Mouse (Mus musculus) liver, embryonic 14.5 days (tissue): ENCODE measurements around the gene Galc. TPM values are rescaled to one million over a fixed set of nuclear protein-coding genes. Genes with fewer than 3 reads are reported as not detected.

Experiments
- ATAC-seq: fragments of 200-750 bp; cut with Nextera tagmentation; 2 replicates; pipeline ENCODE4 v1.8.0; 2017; ENCODE audit warnings: moderate number of reproducible peaks, mild to moderate bottlenecking, moderate library complexity; ENCODE audit not compliant: insufficient read depth
- DNase-seq, 3 experiments: peaks; one replicate each; pipeline ENCODE4 v3.0.0-alpha.2; 2012 to 2013; ENCODE audit warnings: low read depth in 3 of 3, low spot score in 3 of 3
- H3K27ac ChIP-seq: fragments of 300-500 bp; sonication (generic); 2 replicates; pipeline ENCODE4 v1.5.1; 2014; ENCODE audit warnings: moderate library complexity, mild to moderate bottlenecking, control low read depth, inconsistent platforms
- H3K27me3 ChIP-seq: fragments of 300-500 bp; sonication (generic); 2 replicates; pipeline ENCODE4 v1.6.1; 2014; ENCODE audit warnings: mild to moderate bottlenecking, low read length, moderate library complexity; ENCODE audit not compliant: control insufficient read depth, insufficient read depth
- H3K36me3 ChIP-seq: fragments of 300-500 bp; sonication (generic); replicated peaks from 2 replicates; pipeline ENCODE4 v1.6.1; 2014; ENCODE audit warnings: low read depth; ENCODE audit not compliant: control insufficient read depth, insufficient read depth
- H3K4me1 ChIP-seq, 2 experiments: fragments of 200-500 bp in 1 of 2; fragments of 300-500 bp in 1 of 2; sonication (generic) in 1 of 2; replicated peaks; 2 replicates each; pipeline ENCODE4 v1.6.1; 2012 to 2014; ENCODE audit warnings: antibody characterized with exemption in 1 of 2, inconsistent platforms in 1 of 2, low read length in 1 of 2; ENCODE audit not compliant: control insufficient read depth in 2 of 2, insufficient read depth in 2 of 2
- H3K4me2 ChIP-seq: fragments of 300-500 bp; sonication (generic); 2 replicates; pipeline ENCODE4 v1.6.1; 2014; ENCODE audit warnings: low read depth, mild to moderate bottlenecking, control low read depth, moderate library complexity
- H3K4me3 ChIP-seq, 2 experiments: fragments of 200-500 bp in 1 of 2; fragments of 300-500 bp in 1 of 2; sonication (generic) in 1 of 2; 2 replicates each; pipeline ENCODE4 v1.5.1; 2012 to 2014; ENCODE audit warnings: low read depth in 2 of 2, low read length in 2 of 2, mild to moderate bottlenecking in 2 of 2, control low read depth in 1 of 2, inconsistent platforms in 1 of 2, moderate library complexity in 1 of 2; ENCODE audit not compliant: insufficient read depth in 1 of 2
- H3K9ac ChIP-seq: fragments of 300-500 bp; sonication (generic); replicated peaks from 2 replicates; pipeline ENCODE4 v1.6.1; 2014; ENCODE audit warnings: mild to moderate bottlenecking, control low read depth, moderate library complexity
- H3K9me3 ChIP-seq: fragments of 300-500 bp; sonication (generic); 2 replicates; pipeline ENCODE4 v1.6.1; 2016; ENCODE audit warnings: low read length, mixed read lengths; ENCODE audit not compliant: control insufficient read depth
- CTCF ChIP-seq: IDR thresholded peaks from 2 replicates; pipeline ENCODE4 v1.5.1; 2016; ENCODE audit warnings: antibody characterized with exemption, low read depth, control low read depth
- EP300 ChIP-seq: IDR thresholded peaks from 2 replicates; pipeline ENCODE4 v1.6.1; 2016; ENCODE audit warnings: antibody characterized with exemption, low read depth
- WGBS: fragments of 180-500 bp; shearing (Covaris S2); extraction: QIAGEN DNeasy Blood & Tissue Kit; methylation state at CpG from one replicate; pipeline ENCODE4 v1.1.7; 2014; ENCODE audit not compliant: insufficient replicate concordance; 5-methylcytosine and 5-hydroxymethylcytosine counted together
- polyA plus RNA-seq, 2 experiments: library from polyadenylated mRNA; depleted of rRNA in 1 of 2; stranded (reverse) in 1 of 2; unstranded in 1 of 2; fragments of >200 nt; fragmentation: Nextera tagmentation in 1 of 2; extraction: Ambion mirVana in 1 of 2; gene quantifications; 2 replicates each; pipeline versions ENCODE4 v1.2.1 to v1.2.3; 2012 to 2014

The Galc gene
- polyA plus RNA-seq, 2 experiments = 2.2 to 2.4 TPM

DNA sequence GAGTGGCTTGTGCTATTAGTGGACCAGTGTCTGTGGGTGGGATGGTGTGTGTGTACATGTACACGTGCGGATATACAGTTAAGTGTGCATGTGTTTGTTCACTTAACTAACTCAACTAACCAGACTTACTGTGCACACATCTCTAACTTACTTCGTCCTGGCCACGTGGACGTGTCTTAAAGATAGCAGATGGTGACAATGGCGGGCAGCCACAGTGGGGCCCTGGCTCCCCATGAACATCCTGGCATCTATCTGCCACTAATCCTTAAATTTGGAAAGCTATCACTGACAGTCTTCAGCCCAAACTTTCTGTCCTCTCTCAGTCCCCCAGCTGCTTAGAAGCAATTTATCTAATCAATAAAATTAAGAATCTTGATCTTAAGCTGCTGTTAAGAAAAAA lies 78.5 kb downstream of the Galc start:
- Histone ChIP-seq H3K36me3 (no peaks in the 10 kb centered on the region), H3K27me3 (no peaks in the 10 kb centered on the region), H3K9ac (no peak overlapping the region), H3K27ac (no peak overlapping the region), H3K4me1 (no peaks in the 10 kb centered on the region), H3K9me3 (no peaks in the 10 kb centered on the region), H3K4me2 (no peak overlapping the region), H3K4me3 (no peak overlapping the region)
- TF ChIP-seq EP300 (no peak), CTCF (no peak)
- ATAC-seq (no peak), DNase-seq (no peak)
- WGBS = 68% methylated on average over 6 of the region's 6 CpGs

GRCm38 (mm10) chr12:98180235-98180800 lies 78.9 kb downstream of the Galc start:
- ATAC-seq (no peak), DNase-seq (no peak)
- no peaks in the 10 kb centered on the region for H3K4me1 ChIP-seq
- H3K9ac ChIP-seq = no peak overlapping the region
- H3K27me3 ChIP-seq = no peaks in the 10 kb centered on the region
- H3K36me3 ChIP-seq = no peaks in the 10 kb centered on the region
- no peaks in the 10 kb centered on the region for H3K9me3 ChIP-seq
- TF ChIP-seq EP300 = no peak
- no peak for TF ChIP-seq CTCF
- H3K27ac ChIP-seq = no peak overlapping the region
- WGBS = 79% methylated on average over 16 of the region's 16 CpGs
- H3K4me3 ChIP-seq = no peak overlapping the region
- no peak overlapping the region for H3K4me2 ChIP-seq

DNA sequence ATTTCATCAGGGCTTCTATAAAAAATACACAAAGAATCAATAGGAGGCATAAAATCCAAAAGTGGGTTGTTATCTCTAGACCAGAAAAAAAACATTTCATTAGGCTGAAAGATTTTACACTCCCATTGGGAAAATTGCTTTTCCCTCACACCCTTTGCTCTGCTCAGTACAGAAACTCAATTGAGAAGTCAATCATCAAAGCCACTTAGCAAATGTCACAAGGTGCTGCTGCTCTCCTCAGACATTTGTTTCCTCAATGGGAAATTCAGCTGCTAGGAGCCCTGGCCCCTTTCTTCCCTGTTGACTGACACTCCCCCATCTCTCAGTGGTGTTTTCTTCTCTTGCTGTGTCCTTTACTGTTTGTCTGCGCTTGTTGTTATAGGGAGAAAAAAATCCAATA lies 79.8 kb downstream of the Galc start:
- no peaks in the 10 kb centered on the region for H3K36me3 ChIP-seq
- TF ChIP-seq CTCF (no peak), EP300 (no peak)
- DNase-seq (no peak), ATAC-seq (no peak)
- no peaks in the 10 kb centered on the region for H3K27me3 ChIP-seq
- no peak overlapping the region for H3K4me2 ChIP-seq
- H3K9ac ChIP-seq = no peak overlapping the region
- no peak overlapping the region for H3K4me3 ChIP-seq
- no peaks in the 10 kb centered on the region for H3K9me3 ChIP-seq
- H3K4me1 ChIP-seq = no peaks in the 10 kb centered on the region
- no peak overlapping the region for H3K27ac ChIP-seq
- WGBS = 67% methylated on average over 1 of the region's 1 CpGs

DNA sequence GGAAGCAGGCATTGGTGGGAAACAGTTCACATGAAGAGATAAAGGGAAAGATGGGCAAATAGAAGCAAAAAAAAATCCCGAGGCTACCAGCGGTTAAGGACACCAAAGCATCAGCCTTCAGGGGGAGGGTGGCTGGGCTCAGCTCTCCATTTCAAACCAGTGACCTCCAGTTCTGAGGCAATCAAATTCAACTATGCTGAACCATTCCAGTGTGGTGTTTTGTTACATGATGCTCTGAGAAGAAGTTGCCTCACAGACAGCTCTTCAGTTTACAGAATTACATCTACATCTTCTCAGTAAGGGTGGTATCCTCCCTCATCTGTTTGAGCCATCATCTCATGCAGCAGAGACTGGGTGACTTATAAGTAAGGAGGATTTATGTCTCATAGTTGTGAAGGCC lies 82.6 kb downstream of the Galc start:
- DNase-seq = no peak
- Histone ChIP-seq H3K27ac (no peak overlapping the region), H3K4me2 (no peak overlapping the region), H3K4me3 (no peak overlapping the region), H3K9me3 (no peaks in the 10 kb centered on the region), H3K36me3 (no peaks in the 10 kb centered on the region), H3K9ac (no peak overlapping the region), H3K27me3 (no peaks in the 10 kb centered on the region), H3K4me1 (no peaks in the 10 kb centered on the region)
- ATAC-seq = no peak
- TF ChIP-seq CTCF = no peak
- no peak for TF ChIP-seq EP300
- 84% methylated on average over 2 of the region's 2 CpGs for WGBS

DNA sequence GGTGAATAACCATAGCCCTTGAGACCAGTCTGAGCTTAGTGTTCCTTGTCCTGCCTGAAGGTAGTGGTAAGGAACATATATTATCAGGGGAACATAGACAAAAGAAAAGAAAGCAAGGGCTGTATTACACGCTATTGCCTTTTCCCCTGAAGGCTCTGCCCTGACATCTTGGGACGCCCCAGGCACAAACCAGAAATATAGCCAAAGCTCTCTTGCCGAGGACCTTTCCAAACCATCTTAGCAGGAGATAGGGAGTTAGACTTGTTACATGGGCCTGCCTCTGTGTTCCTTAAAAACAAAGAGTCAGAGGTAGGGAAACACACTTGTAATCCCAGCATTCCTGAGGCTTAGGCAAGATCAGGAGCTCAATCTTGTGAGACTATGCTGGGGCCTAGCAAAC lies 97.4 kb downstream of the Galc start:
- H3K4me3 ChIP-seq = no peak overlapping the region
- DNase-seq = no peak
- H3K9me3 ChIP-seq = no peaks in the 10 kb centered on the region
- no peaks in the 10 kb centered on the region for H3K4me1 ChIP-seq
- H3K27ac ChIP-seq = no peak overlapping the region
- no peaks in the 10 kb centered on the region for H3K36me3 ChIP-seq
- TF ChIP-seq EP300 (no peak), CTCF (no peak)
- ATAC-seq = no peak
- no peak overlapping the region for H3K4me2 ChIP-seq
- H3K9ac ChIP-seq = no peak overlapping the region
- WGBS = 64% methylated on average over 3 of the region's 3 CpGs
- no peaks in the 10 kb centered on the region for H3K27me3 ChIP-seq
